Mouse (Mus musculus) ovary, adult 2 months (tissue): ENCODE measurements around the gene Dqx1. TPM values are rescaled to one million over a fixed set of nuclear protein-coding genes. Genes with fewer than 3 reads are reported as not detected.

Experiments used
- polyA plus RNA-seq: library from polyadenylated mRNA; depleted of rRNA; stranded (reverse); fragments of >200 nt; gene quantifications from 2 replicates; pipeline ENCODE4 v1.2.3, GENCODE M21; 2012; rRNA removed

Gene Dqx1
- 2.0 and 2.6 TPM in 2 replicates for polyA plus RNA-seq

DNA sequence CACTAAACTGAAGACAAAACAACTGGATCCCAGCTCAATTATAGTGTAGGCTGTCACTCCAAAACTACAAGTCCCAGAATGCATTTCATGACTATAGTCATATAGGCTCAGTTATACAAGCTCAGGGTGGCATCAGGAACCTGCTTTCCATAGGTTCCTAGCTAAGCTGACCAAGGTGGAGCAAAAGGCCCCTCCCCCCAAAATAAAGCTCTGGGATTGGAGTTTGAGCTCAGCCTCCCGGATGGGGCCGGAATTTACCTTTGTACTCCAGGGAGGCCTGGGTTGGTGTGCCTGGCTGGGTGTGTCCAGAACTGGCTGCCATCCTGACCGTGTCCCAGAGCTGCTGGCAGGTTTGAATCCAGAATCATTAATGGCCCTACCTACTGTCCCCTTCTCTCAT is at the start of gene Dqx1:
Dqx1 (plus strand) TSS at position 55 of the 400 bp plus-strand sequence.

DNA sequence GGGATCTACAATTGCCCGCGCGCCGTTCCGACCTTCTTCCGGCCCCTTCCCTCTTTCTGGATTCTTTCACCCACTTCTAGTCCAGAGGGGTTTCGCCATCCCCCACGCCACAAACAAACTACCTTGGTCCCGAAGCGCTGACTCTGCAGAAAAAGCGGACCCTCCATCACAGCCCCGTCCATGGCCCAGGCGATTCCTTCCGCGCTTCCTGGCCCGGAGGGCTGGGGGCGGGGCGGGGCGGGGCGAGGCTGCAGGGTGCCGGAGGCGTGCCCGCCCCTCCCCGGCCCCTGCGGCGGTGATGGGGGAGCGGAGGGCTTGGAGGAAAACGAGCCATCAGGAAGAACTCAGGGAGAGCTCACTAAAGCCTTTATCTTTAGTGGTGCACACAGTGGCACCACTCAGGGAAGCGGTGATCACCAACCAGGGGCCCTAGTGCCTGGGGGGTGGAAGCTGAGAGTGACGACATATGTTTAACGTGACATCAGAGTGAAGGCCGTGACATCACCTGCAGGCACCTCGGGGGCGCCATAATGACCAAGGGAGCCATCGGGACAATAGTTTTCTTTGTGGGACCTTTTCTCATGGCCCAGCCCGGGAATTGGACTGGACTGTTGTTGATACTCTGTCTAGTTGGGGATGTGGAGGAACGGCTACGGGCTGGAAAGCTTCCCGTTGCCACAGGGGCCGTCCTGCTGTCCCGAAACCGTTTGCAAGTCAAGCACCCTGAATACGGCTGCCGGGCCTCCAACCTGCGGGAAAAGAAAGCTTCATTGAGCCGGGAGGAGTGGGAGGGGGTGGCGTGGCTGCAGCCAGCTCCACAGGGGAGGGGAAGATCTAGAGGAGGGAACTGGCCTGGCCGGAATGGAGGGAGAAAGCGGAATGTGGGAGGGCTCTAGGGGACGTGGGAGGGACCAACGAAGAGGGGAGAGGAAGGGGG is 24.1 kb upstream of the Dqx1 start, which contains the start of the genes Dok1 and Loxl3:
Dok1 (minus strand) TSS at position 223 of the 937 bp plus-strand sequence.
Loxl3 (plus strand) TSS at position 925 of the 937 bp plus-strand sequence.

DNA sequence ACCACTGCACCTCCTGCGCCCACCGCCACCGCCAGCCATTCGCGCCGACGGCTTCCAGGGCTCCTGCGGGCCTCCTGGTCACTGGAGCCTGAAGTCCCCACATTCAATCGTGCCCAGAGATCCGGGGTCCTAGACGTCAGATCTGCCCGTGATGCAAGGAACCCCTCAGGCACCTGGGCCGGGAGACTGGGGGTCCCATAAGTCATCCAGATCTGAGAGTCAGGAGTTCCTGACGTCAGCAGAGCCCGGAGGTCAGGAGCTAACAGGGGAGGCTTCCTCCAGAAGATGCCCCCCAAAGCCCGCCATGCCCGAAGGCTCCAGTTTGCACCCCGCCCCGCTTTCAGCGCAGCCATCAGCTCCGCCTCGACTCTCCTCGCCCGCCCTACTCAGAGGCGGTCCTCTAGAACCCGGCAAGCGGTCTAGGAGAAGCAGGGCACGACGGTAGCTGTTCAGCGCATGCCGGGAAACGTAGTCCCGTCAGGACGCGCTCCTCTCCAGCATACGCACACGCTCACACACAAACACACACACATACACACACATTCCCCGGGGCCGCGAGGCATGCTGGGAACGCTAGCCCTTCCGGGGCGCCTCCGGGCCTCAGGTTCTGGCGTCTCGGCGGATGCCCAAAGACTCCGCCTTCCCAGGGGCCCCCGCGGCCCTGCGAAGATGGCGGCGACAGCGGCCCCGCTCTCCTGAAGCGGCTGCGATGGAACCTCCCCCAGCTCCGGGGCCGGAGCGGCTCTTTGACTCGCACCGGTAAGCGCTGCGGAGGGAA is 3.4 kb upstream of the Dqx1 start, which contains the start of gene Aup1:
Aup1 (plus strand) TSS at position 448 of the 778 bp plus-strand sequence.

GRCm38 (mm10) chr6:83054871-83055431 is 2.7 kb upstream of the Dqx1 start, which contains the start of gene Htra2:
TSS of gene Htra2 (minus strand) at chr6:83055273.

DNA sequence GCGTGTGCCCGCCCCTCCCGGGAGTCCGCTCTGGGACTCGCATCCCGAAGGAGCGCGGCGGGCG is 12.4 kb downstream of the Dqx1 start, which contains the start of gene Tlx2:
Tlx2 (minus strand) TSS at position 47 of the 64 bp plus-strand sequence.

GRCm38 (mm10) chr6:83077630-83078323 is 20.1 kb downstream of the Dqx1 start, which contains the start of gene Pcgf1:
TSS of gene Pcgf1 (plus strand) at chr6:83077869.

DNA sequence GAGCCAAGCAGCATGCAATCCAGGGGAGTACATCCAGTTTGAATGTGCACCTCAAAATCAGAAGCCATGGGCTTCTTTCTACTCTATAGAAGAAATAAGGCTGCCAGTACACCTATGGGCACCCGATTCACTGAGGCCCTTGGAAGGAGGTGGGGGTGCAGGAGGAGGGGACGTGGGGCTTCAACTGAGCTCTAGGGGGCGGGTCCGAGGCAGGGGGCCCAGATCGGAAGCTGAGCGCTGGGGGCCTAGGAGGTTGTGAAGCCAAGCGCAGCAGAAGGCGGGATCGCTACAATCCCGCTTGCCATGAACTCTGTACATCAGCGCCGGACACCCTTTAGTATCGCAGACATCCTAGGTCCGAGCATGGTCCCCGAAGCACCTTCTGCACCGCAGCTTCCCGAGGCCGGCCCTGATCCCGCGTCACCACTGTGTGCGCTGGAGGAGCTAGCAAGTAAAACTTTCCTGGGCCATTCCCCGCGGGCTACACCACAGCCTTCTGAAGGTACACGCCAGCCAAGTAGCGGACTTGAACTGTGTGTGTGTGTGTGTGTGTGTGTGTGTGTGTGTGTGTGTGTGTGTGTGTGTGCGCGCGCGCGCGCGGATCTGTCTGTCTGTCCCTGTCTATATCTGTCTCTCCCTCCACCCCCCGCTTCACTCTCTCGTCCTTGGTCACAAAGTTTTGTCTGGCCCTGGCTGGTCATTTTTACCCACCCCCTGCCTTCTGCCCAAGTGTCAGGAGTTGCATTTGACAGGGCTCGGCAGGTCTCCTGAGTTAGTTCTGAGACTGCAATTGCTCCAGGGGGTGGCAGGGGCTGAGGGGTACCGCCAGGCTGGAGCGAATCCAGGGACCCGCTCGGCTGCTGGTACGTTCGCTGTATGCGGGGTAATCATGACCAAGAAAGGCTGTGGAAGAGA is 28.7 kb downstream of the Dqx1 start, which contains the start of gene Lbx2:
Lbx2 (plus strand) TSS at position 247 of the 915 bp plus-strand sequence.

DNA sequence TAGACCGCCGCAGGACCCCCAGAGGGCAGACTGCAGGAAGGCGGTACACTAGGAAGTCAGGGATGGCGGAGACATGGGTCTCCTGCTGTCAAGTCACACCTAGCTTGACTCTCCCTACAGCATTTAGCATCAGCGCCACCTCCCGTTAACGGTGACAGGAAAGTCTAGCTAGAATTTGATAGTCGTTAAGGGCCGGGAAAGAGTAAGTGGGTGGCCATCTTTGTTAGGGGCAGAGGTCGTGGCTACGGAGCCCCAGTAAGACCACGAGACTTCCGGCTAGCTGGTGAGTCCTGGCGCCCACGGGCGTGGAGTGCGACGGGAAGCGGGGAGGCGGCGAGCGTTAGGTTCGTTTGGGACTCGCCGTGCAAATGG is 43.7 kb downstream of the Dqx1 start, which contains the start of the genes Ccdc142 and Gm42688:
Ccdc142 (plus strand) TSS at position 286 of the 372 bp plus-strand sequence.
Gm42688 (plus strand) TSS at position 302 of the 372 bp plus-strand sequence.

GRCm38 (mm10) chr6:83108762-83109668 is 51.4 kb downstream of the Dqx1 start, which contains the start of gene Mrpl53:
TSS of gene Mrpl53 (plus strand) at chr6:83109040.

GRCm38 (mm10) chr6:83115011-83115671 is 57.5 kb downstream of the Dqx1 start, which contains the start of gene Mogs:
TSS of gene Mogs (plus strand) at chr6:83115496.

Other genes with a start within 250 kb of the Dqx1 start
- gene Sema4f, start 118.1 kb upstream of the Dqx1 start, polyA plus RNA-seq, result 1.3 and 1.5 TPM in 2 replicates
- 0.15 and 0.23 TPM in 2 replicates for gene M1ap, start 110.9 kb upstream of the Dqx1 start, polyA plus RNA-seq
- gene Dok1, start 24.4 kb upstream of the Dqx1 start, polyA plus RNA-seq, result 11.3 and 14.4 TPM in 2 replicates
- 13.3 and 14.9 TPM in 2 replicates for gene Loxl3, start 23.7 kb upstream of the Dqx1 start, polyA plus RNA-seq
- gene Aup1, start 3.3 kb upstream of the Dqx1 start, polyA plus RNA-seq, result 668 and 727 TPM in 2 replicates
- 58.2 and 63.9 TPM in 2 replicates for gene Htra2, start 2.6 kb upstream of the Dqx1 start, polyA plus RNA-seq
- gene Tlx2, start 12.4 kb downstream of the Dqx1 start, polyA plus RNA-seq, result not detected in 2 replicates
- gene Pcgf1, start 20.0 kb downstream of the Dqx1 start, polyA plus RNA-seq, result 26.2 and 38.5 TPM in 2 replicates
- gene Lbx2, start 28.5 kb downstream of the Dqx1 start, polyA plus RNA-seq, result 18.9 and 19.3 TPM in 2 replicates
- gene Ccdc142, start 43.8 kb downstream of the Dqx1 start, polyA plus RNA-seq, result 21.7 and 28.8 TPM in 2 replicates
- gene Gm42688, start 43.8 kb downstream of the Dqx1 start, polyA plus RNA-seq, result 7.0 and 8.5 TPM in 2 replicates
- 98.5 and 124 TPM in 2 replicates for gene Mrpl53, start 51.2 kb downstream of the Dqx1 start, polyA plus RNA-seq
- gene Mogs, start 57.7 kb downstream of the Dqx1 start, polyA plus RNA-seq, result 124 and 132 TPM in 2 replicates
- 174 and 210 TPM in 2 replicates for gene Wbp1, start 63.7 kb downstream of the Dqx1 start, polyA plus RNA-seq
- 79.8 and 116 TPM in 2 replicates for gene Ino80b, start 67.6 kb downstream of the Dqx1 start, polyA plus RNA-seq
- 65.5 and 80.1 TPM in 2 replicates for gene Rtkn, start 77.6 kb downstream of the Dqx1 start, polyA plus RNA-seq
- 7.4 and 8.4 TPM in 2 replicates for gene Wdr54, start 98.6 kb downstream of the Dqx1 start, polyA plus RNA-seq
- gene 1700003E16Rik, start 98.6 kb downstream of the Dqx1 start, polyA plus RNA-seq, result 4.1 and 4.4 TPM in 2 replicates
- gene Dctn1, start 108.1 kb downstream of the Dqx1 start, polyA plus RNA-seq, result 186 and 187 TPM in 2 replicates
- gene Slc4a5, start 162.0 kb downstream of the Dqx1 start, polyA plus RNA-seq, result 1.5 and 2.3 TPM in 2 replicates